Mouse (Mus musculus) G1E (cell line): ENCODE data around the gene Gm28036.

Experiments used
- CTCF ChIP-seq: IDR thresholded peaks from 2 replicates; pipeline ENCODE4 v1.5.1; 2012; ENCODE audit warnings: low read depth, low read length, inconsistent platforms, mixed read lengths
- GATA1 ChIP-seq: IDR thresholded peaks from 2 replicates; pipeline ENCODE4 v1.6.1; 2012; ENCODE audit warnings: borderline replicate concordance, low read length, inconsistent platforms, mixed read lengths
- GATA2 ChIP-seq: IDR thresholded peaks from 2 replicates; pipeline ENCODE4 v1.6.1; 2012; ENCODE audit warnings: low read depth, low read length, inconsistent platforms, borderline replicate concordance

- TF ChIP-seq GATA1 (no peak), CTCF (no peak), GATA2 (no peak)
Observed at GRCm38 (mm10) chr2:156091926-156092325, 35.0 kb downstream of the Gm28036 start.
